Comparison of ENCODE assay signal across 8 mouse cellular contexts in the genomic region with DNA sequence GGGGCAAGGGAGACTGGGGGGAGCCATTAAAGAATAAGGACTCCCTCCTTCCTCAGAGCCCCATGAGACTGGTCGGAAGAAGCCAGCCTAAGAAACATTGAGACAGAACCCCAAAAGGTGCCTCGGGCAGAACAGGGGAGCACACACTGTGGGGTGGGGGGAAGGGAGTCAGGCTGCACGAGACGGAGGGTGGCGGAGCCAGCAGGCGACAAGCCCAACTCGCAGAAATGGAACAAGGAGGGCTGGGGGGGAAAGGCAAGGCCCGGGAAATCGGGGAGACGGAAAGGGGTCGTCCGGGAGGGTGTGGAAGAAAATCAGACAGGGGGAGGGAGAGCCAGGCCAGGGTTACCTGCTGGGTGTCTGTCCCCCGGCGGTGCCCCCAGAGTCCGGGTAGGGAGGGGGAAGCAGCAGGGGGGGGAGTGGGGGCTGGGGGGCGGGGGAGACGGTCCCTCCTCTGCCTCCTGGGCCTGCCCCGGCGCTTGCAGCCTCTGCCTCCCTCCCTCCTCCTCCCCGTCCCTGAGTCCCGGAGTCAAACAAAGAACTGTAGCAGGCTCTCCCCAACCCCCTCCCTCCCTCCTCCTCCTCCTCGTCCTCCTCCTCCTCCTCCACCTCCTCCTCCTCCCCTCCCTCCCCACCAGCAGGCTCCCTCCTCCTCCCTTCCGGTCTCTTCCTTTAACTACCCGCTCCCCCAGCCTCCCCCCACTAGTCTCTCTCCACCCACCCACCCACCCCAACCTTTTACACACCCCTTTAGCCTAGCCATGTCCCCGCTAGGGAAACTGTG. TPM values are rescaled to one million over a fixed set of nuclear protein-coding genes. Genes with fewer than 3 reads are reported as not detected.
DNase-seq lines count a peak whose midpoint lies in the region; ATAC-seq lines count a peak whose summit lies in the region.

No protein-coding gene starts in this region.

- H3K4me1 ChIP-seq in heart, embryonic 12.5 days (replicated peaks): peaks cover 73% of the 10 kb centered on the region
- peaks cover 63% of the 10 kb centered on the region for H3K4me1 ChIP-seq in kidney, embryonic 16.5 days (ENCODE audit: insufficient read depth, low read length)

- peak overlapping the region; percentile 88 for H3K4me2 ChIP-seq in heart, embryonic 12.5 days
- H3K4me2 ChIP-seq in kidney, embryonic 16.5 days (replicated peaks; ENCODE audit: low read depth, low read length): peak overlapping the region; percentile 97

- peaks cover 12% of the 10 kb centered on the region for H3K36me3 ChIP-seq in heart, embryonic 12.5 days
- no peaks in the 10 kb centered on the region; the same call in 1 of the 2 replicates for H3K36me3 ChIP-seq in kidney, embryonic 16.5 days (ENCODE audit: insufficient read depth, low read length)

- 1% methylated on average over 17 of the region's 25 CpGs for WGBS in heart, embryonic 12.5 days
- 0% methylated on average over 17 of the region's 25 CpGs for WGBS in kidney, embryonic 16.5 days

- peak; percentile 16; the same call in 1 of the 2 replicates for ATAC-seq in heart, embryonic 12.5 days (ENCODE audit: insufficient number of reproducible peaks, low FRiP score)
- no peak for ATAC-seq in kidney, embryonic 16.5 days (ENCODE audit: low FRiP score, low TSS enrichment)
- ATAC-seq in activated CD4-positive, CD25-positive, alpha-beta regulatory T cell, adult 4 months: no peak

- peak overlapping the region; percentile 97 for H3K27ac ChIP-seq in heart, embryonic 12.5 days (ENCODE audit: poor library complexity, severe bottlenecking)
- H3K27ac ChIP-seq in kidney, embryonic 16.5 days (ENCODE audit: low read length): peak overlapping the region; percentile 99

- peaks cover 3% of the 10 kb centered on the region; the same call in 1 of the 2 replicates for H3K27me3 ChIP-seq in heart, embryonic 12.5 days (replicated peaks)
- peaks cover 4% of the 10 kb centered on the region for H3K27me3 ChIP-seq in kidney, embryonic 16.5 days (ENCODE audit: insufficient read depth, low read length)

- H3K9me3 ChIP-seq in heart, embryonic 12.5 days (replicated peaks): no peaks in the 10 kb centered on the region
- H3K9me3 ChIP-seq in kidney, embryonic 16.5 days (ENCODE audit: low read length): no peaks in the 10 kb centered on the region

- peak; percentile 60 for DNase-seq in urinary bladder, postnatal 14 days (ENCODE audit: low spot score)
- DNase-seq in urinary bladder, postnatal 10 days (ENCODE audit: low spot score): no peak
- peak; percentile 83 to 90 for DNase-seq in cerebellum, postnatal 10 days
- DNase-seq in lung, postnatal 4 days: peak; percentile 72 to 87
- DNase-seq in testis, postnatal 10 days (ENCODE audit: low spot score): peak; percentile 75

- H3K4me3 ChIP-seq in heart, embryonic 12.5 days: peak overlapping the region; percentile 64
- peak overlapping the region; percentile 81 for H3K4me3 ChIP-seq in kidney, embryonic 16.5 days (ENCODE audit: low read length)

- peak overlapping the region; percentile 89 for H3K9ac ChIP-seq in heart, embryonic 12.5 days
- H3K9ac ChIP-seq in kidney, embryonic 16.5 days (replicated peaks; ENCODE audit: low read length): peak overlapping the region; percentile 97

RNA-seq across cellular contexts. Expression of gene Kdm6b, which starts 2.4 kb away (rescaled TPM):
- polyA plus RNA-seq in heart, embryonic 12.5 days (2016; fragmentation: Nextera tagmentation; extraction: Ambion mirVana): 24.9 and 25.4 TPM in 2 replicates
- 26.0 and 31.3 TPM in 2 replicates for polyA plus RNA-seq in kidney, embryonic 16.5 days (2015; fragmentation: Nextera tagmentation; extraction: Ambion mirVana)
- polyA plus RNA-seq in activated CD4-positive, CD25-positive, alpha-beta regulatory T cell, adult 4 months (2017; shearing (Covaris generic)): 10 to 100 TPM; 23.6 to 28.3 TPM

RNA-seq across cellular contexts. Expression of gene Tmem88, which starts 17.8 kb away (rescaled TPM):
- polyA plus RNA-seq in heart, embryonic 12.5 days (2016; fragmentation: Nextera tagmentation; extraction: Ambion mirVana): 34.4 and 35.7 TPM in 2 replicates
- polyA plus RNA-seq in kidney, embryonic 16.5 days (2015; fragmentation: Nextera tagmentation; extraction: Ambion mirVana): 46.5 and 47.7 TPM in 2 replicates
- polyA plus RNA-seq in activated CD4-positive, CD25-positive, alpha-beta regulatory T cell, adult 4 months (2017; shearing (Covaris generic)): under 1 TPM; 0.22 to 0.51 TPM

RNA-seq across cellular contexts. Expression of gene Cyb5d1, which starts 20.4 kb away (rescaled TPM):
- 24.8 and 27.1 TPM in 2 replicates for polyA plus RNA-seq in heart, embryonic 12.5 days (2016; fragmentation: Nextera tagmentation; extraction: Ambion mirVana)
- 34.0 and 37.3 TPM in 2 replicates for polyA plus RNA-seq in kidney, embryonic 16.5 days (2015; fragmentation: Nextera tagmentation; extraction: Ambion mirVana)
- 10 to 100 TPM in 1 of 2 experiments, 1 to 10 TPM in 1; 9.4 to 17.9 TPM for polyA plus RNA-seq in activated CD4-positive, CD25-positive, alpha-beta regulatory T cell, adult 4 months (2017; shearing (Covaris generic))

RNA-seq across cellular contexts. Expression of gene Naa38, which starts 20.6 kb away (rescaled TPM):
- 147 and 150 TPM in 2 replicates for polyA plus RNA-seq in heart, embryonic 12.5 days (2016; fragmentation: Nextera tagmentation; extraction: Ambion mirVana)
- polyA plus RNA-seq in kidney, embryonic 16.5 days (2015; fragmentation: Nextera tagmentation; extraction: Ambion mirVana): 142 and 150 TPM in 2 replicates
- polyA plus RNA-seq in activated CD4-positive, CD25-positive, alpha-beta regulatory T cell, adult 4 months (2017; shearing (Covaris generic)): 100 to 1,000 TPM; 146 TPM

RNA-seq across cellular contexts. Expression of gene Chd3, which starts 46.7 kb away (rescaled TPM):
- polyA plus RNA-seq in heart, embryonic 12.5 days (2016; fragmentation: Nextera tagmentation; extraction: Ambion mirVana): 19.2 and 23.5 TPM in 2 replicates
- 58.6 and 67.2 TPM in 2 replicates for polyA plus RNA-seq in kidney, embryonic 16.5 days (2015; fragmentation: Nextera tagmentation; extraction: Ambion mirVana)
- 10 to 100 TPM; 58.7 to 62.7 TPM for polyA plus RNA-seq in activated CD4-positive, CD25-positive, alpha-beta regulatory T cell, adult 4 months (2017; shearing (Covaris generic))

Comparison
In these comparisons a context has a peak if more than half of its experiments do, and no peak if none do; other contexts are left out.
1. RNA of gene Tmem88, which starts 17.8 kb away (polyA plus RNA-seq): 46.5 to 47.7 TPM in kidney, embryonic 16.5 days and 34.4 to 35.7 TPM in heart, embryonic 12.5 days; 0.22 to 0.51 TPM in activated CD4-positive, CD25-positive, alpha-beta regulatory T cell, adult 4 months; every median in the first group is over 10 times any median in the second.